Mouse (Mus musculus) myocyte (in vitro differentiated cells): ENCODE measurements around the gene Paf1.

Source experiments
- E2F4 ChIP-seq: IDR thresholded peaks from one replicate; pipeline ENCODE4 v1.6.1; 2011; ENCODE audit warnings: mild to moderate bottlenecking, control low read depth, moderate library complexity; ENCODE audit not compliant: insufficient read depth
- MAX ChIP-seq: IDR thresholded peaks from one replicate; pipeline ENCODE4 v1.6.1; 2011; ENCODE audit warnings: low read depth, mild to moderate bottlenecking, control low read depth
- MYOD1 ChIP-seq, 3 experiments: IDR thresholded peaks; one replicate each; pipeline ENCODE4 v1.6.1; 2011; ENCODE audit warnings: control low read depth in 2 of 3, low read depth in 2 of 3, mild to moderate bottlenecking in 2 of 3, moderate library complexity in 1 of 3; ENCODE audit not compliant: insufficient read length in 2 of 3, control insufficient read depth in 1 of 3
- POLR2A ChIP-seq: IDR thresholded peaks from one replicate; pipeline ENCODE4 v1.6.1; 2011; ENCODE audit warnings: low read depth, mild to moderate bottlenecking, control low read depth, moderate library complexity; ENCODE audit not compliant: insufficient read length
- POLR2AphosphoS2 ChIP-seq: IDR thresholded peaks from one replicate; pipeline ENCODE4 v1.6.1; 2011; ENCODE audit warnings: low read depth, control low read depth; ENCODE audit not compliant: insufficient read length
- REST ChIP-seq: IDR thresholded peaks from one replicate; pipeline ENCODE4 v1.6.1; 2011; ENCODE audit warnings: mild to moderate bottlenecking, control low read depth, moderate library complexity; ENCODE audit not compliant: insufficient read depth, insufficient read length
- SRF ChIP-seq: IDR thresholded peaks from one replicate; pipeline ENCODE4 v1.6.1; 2011; ENCODE audit warnings: low read depth; ENCODE audit not compliant: control insufficient read depth, insufficient read length
- TCF12 ChIP-seq: IDR thresholded peaks from one replicate; pipeline ENCODE4 v1.6.1; 2011; ENCODE audit warnings: mild to moderate bottlenecking, control low read depth; ENCODE audit not compliant: poor library complexity, insufficient read depth, severe bottlenecking
- USF1 ChIP-seq: IDR thresholded peaks from one replicate; pipeline ENCODE4 v1.6.1; 2011; ENCODE audit warnings: low read depth, mild to moderate bottlenecking, control low read depth, moderate library complexity

GRCm38 (mm10) chr7:28350155-28350883, 42.4 kb upstream of the Paf1 start, which contains the start of gene Rps16:
- no peak for TF ChIP-seq MAX
- TF ChIP-seq POLR2A, result peak; percentile 69
- TF ChIP-seq REST, result no peak
- peak; percentile 48 for TF ChIP-seq E2F4
- TF ChIP-seq TCF12, result no peak
- TF ChIP-seq POLR2AphosphoS2, result peak; percentile 48
- peak; percentile 57 for TF ChIP-seq SRF
- no peak for TF ChIP-seq USF1
- no peak for TF ChIP-seq MYOD1 (IDR thresholded peaks at IDR 0.05; ENCODE audit: control insufficient read depth in 1 of 3, insufficient read length in 2 of 3, low read depth in 2 of 3)
